Mouse (Mus musculus) C2C12 (cell line): ENCODE measurements around the gene Emp3.

ENCODE experiments used
- CEBPB ChIP-seq: IDR thresholded peaks from one replicate; pipeline ENCODE4 v1.6.1; 2011; ENCODE audit warnings: low read depth, mild to moderate bottlenecking, control low read depth, moderate library complexity
- CTCF ChIP-seq: IDR thresholded peaks from one replicate; pipeline ENCODE4 v1.5.1; 2011; ENCODE audit not compliant: control insufficient read depth, insufficient read depth, insufficient read length
- MAX ChIP-seq: IDR thresholded peaks from one replicate; pipeline ENCODE4 v1.6.1; 2011; ENCODE audit warnings: mild to moderate bottlenecking, control low read depth
- MYOD1 ChIP-seq: IDR thresholded peaks from one replicate; pipeline ENCODE4 v1.6.1; 2011; ENCODE audit warnings: low read depth; ENCODE audit not compliant: control insufficient read depth, insufficient read length
- MYOG ChIP-seq: IDR thresholded peaks from one replicate; pipeline ENCODE4 v1.6.1; 2011; ENCODE audit not compliant: control insufficient read depth, insufficient read length; ENCODE audit errors: extremely low read depth
- USF1 ChIP-seq: IDR thresholded peaks from one replicate; pipeline ENCODE4 v1.6.1; 2011; ENCODE audit warnings: low read depth, mild to moderate bottlenecking, control low read depth, moderate library complexity

DNA sequence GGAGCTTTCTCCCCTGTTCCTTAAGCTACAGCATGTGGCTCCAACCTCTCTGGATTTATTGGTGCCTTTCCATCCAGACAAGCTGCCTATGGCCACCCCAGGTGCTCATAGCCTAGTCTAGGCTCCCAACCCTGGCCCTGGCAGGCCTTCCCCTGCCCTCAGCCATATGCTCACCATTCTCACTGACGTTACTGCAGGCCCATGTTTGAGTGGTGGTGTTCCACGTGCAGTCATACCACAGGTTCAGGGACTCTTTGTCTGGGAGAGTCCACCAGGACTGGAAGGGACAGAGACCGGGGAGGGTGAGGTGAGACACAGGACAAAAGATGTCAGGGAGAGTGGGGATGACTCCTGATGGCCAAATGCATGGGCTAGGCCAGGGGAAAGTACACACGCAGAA is 1.4 kb downstream of the Emp3 start:
- TF ChIP-seq MYOG (no peak), CTCF (no peak), CEBPB (no peak), MAX (peak; percentile 26), USF1 (no peak), MYOD1 (no peak)
